Mouse (Mus musculus): ENCODE measurements around the gene Aip. TPM values are rescaled to one million over a fixed set of nuclear protein-coding genes. Genes with fewer than 3 reads are reported as not detected.

Gene Aip
- total RNA-seq, 1 experiment from 2014 or later: 20.6 TPM

DNA sequence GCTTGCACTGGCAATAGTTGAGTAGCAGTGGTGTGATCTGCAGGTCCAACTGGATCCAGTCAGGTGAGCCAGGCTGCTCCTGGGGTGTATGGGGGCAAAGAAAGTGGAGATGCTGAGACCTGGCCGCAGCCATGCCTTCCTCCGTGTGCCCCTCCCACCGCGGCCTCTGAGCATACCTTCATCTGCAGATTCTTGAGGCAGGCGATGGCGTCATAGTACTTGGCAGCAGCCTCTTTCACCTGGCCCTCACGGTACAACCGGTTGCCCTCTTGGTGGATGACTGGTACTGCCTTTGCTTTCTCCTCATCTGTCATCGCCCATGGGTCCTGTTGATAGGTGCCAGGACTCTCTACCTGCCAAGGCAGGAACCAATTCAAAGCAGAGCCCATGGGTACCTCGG is 10.5 kb downstream of the Aip start:
- no peak for ATAC-seq (replicated peaks; ENCODE audit: low read depth, poor library complexity, severe bottlenecking)

- ATAC-seq (replicated peaks; ENCODE audit: low read depth, poor library complexity, severe bottlenecking): no peak
Measured at GRCm38 (mm10) chr19:4114551-4114950, 11.1 kb downstream of the Aip start.

DNA sequence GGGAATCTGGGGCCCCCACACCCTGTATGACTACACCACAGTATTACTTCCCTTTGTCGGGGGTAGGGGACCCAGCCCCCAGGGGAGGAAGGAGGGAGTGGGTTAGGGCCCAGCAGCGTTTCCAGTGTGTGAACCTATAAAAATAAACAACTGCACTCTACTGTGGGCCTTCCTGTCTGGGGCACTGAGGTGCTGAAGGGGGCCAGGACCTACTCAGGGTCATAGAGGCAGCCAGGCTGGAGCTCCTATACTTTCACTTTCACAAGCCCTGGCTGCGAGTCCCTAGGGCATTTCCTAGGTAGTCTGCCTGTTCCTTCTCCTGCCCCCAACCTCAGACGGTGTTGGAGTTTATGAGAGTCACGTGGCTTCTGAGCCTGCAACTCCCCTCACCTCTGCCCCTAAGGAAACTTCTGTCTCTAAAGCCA is 11.8 kb downstream of the Aip start:
- peak; percentile 51 for ATAC-seq (replicated peaks; ENCODE audit: low read depth, poor library complexity, severe bottlenecking)

DNA sequence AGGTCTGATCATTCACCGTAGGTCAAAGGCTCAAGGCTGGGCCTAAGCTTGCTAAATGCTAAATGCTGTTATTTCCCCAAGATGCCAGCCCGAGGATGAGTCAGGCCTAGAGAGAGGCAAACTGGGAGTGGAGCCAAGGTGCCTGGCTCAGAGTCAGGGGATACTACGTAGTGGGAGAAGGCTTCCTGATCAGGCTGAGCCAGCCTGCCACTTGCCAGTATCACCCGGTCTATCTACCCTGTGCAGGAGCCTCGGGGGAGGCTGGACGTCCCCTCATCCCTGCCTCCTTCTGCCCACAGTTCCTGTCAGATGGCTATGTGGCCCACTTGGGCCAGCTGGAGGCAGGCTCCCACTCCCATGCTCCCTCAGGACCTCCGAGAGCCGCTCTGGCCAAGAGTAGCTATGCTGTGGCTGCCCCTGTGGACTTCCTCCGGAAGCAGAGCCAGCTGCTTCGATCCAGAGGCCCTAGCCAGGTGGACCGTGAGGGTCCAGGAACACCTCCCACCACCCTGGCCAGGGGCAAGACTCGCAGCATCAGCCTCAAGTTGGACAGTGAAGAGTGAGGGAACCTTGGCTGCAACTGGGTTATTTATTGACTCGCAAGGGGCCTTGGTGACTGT is 12.4 kb downstream of the Aip start:
- ATAC-seq (replicated peaks; ENCODE audit: low read depth, poor library complexity, severe bottlenecking): peak; percentile 92

DNA sequence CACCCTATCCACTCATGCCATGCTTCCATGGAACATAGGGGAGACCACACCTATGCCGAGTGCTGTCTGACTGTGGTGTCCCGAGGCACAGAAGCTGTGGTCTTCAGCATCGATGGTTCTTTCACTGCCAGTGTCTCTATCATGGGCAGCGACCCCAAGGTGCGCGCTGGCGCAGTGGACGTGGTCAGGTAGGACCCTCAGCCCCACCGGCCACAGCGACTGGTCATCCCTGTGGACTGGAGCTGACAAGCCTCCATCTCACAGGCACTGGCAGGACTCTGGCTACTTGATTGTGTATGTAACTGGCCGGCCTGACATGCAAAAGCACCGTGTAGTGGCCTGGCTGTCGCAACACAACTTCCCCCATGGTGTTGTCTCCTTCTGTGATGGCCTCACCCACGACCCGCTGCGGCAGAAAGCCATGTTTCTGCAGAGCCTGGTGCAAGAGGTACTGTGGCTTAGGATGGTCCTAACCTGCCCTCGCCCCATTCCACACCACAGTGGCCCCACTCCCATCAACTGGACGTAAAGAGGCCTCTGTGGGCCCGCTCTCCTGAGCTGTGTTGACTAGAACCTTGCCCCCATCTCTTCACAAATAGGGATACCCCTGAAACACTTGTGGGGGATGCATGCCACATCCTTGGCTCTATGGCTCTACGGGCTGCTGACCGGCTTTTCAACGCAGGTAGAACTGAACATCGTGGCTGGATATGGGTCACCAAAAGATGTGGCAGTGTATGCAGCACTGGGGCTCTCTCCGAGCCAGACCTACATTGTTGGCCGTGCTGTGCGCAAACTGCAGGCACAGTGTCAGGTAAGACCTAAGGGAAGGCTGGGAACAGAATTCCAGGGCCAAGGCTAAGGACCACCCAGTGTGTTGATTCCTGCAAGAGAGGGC is 13.3 kb downstream of the Aip start:
- no peak for ATAC-seq (replicated peaks; ENCODE audit: low read depth, poor library complexity, severe bottlenecking)

GRCm38 (mm10) chr19:4108535-4108934 is 17.1 kb downstream of the Aip start:
- no peak for ATAC-seq (replicated peaks; ENCODE audit: low read depth, poor library complexity, severe bottlenecking)

DNA sequence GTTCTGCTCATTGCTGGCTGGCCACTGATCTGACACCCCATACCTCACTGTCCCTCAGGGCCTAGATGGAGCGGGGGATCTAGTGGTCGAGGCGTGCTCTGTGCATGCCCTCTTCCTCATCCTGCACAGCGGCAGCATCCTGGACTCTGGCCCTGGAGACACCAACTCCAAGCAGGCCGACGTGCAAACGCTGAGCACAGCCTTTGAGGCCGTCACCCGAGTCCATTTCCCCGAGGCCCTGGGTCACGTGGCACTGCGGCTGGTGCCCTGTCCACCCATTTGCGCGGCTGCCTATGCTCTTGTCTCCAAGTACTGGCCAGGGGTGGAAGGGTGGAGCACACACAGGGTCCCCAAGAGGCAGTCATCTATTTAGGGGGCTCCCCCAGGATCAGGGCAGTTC is 19.0 kb downstream of the Aip start:
- ATAC-seq (replicated peaks; ENCODE audit: low read depth, poor library complexity, severe bottlenecking): no peak

DNA sequence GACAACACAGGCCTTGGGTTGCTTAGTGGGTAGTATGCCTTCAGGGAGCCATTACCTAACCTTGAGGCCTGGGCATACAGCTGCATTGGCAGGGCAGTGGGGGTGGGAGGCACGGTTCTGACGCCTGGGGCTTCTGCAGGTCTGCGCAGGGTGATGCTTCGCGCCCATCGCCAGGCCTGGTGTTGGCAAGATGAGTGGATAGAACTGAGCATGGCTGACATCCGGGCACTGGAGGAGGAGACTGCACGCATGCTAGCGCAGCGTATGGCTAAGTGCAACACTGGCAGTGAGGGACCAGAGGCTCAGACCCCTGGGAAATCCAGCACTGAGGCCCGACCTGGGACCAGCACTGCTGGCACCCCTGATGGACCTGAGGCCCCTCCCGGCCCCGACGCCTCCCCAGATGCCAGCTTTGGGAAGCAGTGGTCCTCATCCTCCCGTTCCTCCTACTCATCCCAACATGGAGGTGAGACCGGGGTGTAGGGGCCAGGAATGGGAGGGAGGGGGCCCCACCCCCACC is 20.9 kb downstream of the Aip start:
- ATAC-seq (replicated peaks; ENCODE audit: low read depth, poor library complexity, severe bottlenecking): no peak

DNA sequence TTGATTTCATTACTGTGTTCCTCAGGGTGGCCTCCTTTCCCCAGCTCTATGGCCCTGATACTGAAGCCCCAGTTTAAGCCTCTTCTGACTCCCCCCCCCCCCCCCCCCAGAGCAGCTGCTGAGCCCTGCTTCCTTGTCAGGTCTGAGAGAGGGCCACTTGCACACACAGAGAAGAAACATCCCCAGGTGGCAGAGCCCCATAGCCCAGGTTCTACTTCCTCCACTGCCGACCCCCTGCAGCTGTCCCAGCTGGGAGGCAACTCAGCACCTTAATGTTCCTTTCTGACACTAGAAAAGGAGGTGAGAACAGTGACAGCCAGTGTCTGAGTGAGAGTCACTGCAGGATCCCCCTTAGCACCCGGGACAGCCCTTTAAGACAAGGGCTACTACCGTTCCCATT is 21.9 kb downstream of the Aip start:
- ATAC-seq (replicated peaks; ENCODE audit: low read depth, poor library complexity, severe bottlenecking): no peak

- no peak for ATAC-seq (replicated peaks; ENCODE audit: low read depth, poor library complexity, severe bottlenecking)
Measured at GRCm38 (mm10) chr19:4103294-4103693, 22.4 kb downstream of the Aip start.

GRCm38 (mm10) chr19:4102626-4103025 is 23.0 kb downstream of the Aip start:
- no peak for ATAC-seq (replicated peaks; ENCODE audit: low read depth, poor library complexity, severe bottlenecking)

DNA sequence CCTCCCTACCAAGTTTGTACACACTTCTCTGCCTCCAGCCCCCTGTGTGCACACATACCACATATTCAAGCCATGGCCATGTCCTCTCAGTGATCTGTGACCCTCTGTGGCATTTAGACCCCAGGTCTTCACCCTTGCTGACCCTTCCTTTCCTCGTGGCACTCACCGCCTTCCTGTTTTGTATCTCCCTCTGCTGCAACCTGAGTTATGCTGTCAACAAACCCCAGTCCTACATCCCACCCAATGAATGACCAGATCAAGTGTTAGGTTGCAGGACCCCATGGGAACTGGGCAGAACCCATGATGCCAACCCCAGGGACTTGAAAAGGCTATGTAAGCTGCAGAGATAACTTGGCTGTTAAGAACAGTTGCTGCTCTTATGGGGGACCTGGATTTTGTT is 23.6 kb downstream of the Aip start:
- ATAC-seq (replicated peaks; ENCODE audit: low read depth, poor library complexity, severe bottlenecking): no peak

- no peak for ATAC-seq (replicated peaks; ENCODE audit: low read depth, poor library complexity, severe bottlenecking)
Measured at GRCm38 (mm10) chr19:4101466-4101865, 24.2 kb downstream of the Aip start.

DNA sequence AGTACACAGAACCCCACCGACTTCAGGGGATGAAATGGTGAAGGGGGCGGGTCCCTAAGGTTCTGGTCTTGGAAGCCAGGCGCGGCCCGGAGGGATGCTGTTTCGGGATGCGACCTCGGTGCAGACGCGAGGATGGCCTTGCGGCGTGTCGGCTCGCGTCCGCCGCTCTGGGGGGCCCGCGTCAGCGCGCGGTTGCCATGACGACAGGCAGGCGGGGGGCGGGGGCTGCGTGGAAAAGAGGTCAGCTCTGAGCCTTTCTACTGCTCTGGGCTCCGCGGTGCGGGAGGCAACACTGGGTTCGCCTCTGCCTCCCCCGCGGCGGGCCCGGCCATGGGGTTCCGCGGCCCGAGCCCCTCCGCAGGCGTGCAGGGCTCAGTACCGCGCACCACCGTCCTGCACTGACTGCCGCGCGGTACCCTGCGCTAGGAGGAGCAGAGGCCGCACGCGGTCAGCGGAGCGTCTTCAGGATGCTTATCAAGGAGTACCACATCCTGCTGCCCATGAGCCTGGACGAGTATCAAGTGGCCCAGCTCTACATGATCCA is 24.9 kb downstream of the Aip start:
- no peak for ATAC-seq (replicated peaks; ENCODE audit: low read depth, poor library complexity, severe bottlenecking)

DNA sequence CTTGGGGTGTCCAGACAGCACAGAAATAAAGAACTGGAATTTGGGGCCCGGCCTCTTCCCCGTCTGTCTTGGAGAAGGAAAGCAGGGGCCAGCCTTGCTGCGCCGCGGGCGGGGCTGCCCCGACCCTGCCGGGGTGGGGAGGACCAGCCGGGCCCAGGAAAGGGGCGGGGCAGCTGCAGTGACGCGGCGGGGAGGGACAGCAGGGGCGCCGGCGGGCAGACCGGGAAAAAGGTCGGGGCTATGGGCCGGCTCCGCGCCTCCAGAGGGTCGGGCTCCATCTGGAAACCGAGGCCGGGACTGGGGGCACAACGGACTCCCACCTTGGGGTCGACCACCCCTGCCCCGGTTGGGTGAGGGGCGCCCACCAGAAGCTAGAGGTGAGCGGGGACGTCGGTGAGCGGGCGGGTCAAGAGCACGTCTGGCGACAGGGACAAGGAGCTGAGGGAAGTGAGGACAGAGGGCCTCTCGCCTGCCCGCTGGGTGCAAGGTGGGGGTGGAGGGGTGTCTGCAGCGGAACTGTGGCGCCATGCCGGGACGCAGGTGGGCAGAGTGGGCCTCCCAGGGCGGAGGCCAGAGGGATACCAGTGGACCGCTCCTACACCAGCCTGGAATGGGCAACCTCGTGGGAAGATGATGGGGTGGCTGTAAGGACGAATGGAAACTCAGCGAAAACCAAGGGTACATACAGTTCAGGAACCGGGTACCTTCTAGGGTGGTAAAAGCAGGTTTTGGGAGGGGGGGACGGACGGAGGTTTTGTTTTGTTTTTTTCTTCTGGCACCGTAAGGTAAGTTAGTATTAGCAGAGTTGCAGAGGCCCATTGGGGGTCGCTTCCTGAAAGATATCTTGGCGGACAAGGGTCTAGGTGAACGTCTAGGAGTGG is 25.6 kb downstream of the Aip start, which contains the start of gene Pitpnm1:
Pitpnm1 (plus strand) TSS at position 162 of the 881 bp plus-strand sequence.
- no peak for ATAC-seq (replicated peaks; ENCODE audit: low read depth, poor library complexity, severe bottlenecking)

GRCm38 (mm10) chr19:4099056-4099455 is 26.6 kb downstream of the Aip start:
- ATAC-seq (replicated peaks; ENCODE audit: low read depth, poor library complexity, severe bottlenecking): peak; percentile 56

DNA sequence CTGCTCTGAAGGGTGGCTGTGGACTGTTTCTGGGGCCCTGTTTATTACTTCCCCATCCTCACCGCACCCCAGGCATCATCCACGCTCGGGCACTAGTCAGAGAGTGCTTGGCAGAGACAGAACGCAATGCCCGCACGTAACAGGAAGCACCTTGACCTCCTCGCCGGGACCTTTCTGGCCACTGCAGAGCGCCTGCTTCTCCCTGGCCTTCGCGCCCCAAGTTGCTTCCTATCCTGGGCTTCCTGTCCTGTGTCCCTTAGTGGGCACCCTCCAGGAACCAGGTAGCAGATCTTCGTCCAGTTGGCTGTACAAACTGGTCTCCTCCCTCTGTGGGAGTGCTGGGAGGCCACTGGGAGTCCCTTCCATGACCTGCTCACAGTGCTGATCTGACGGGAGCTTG is 27.2 kb downstream of the Aip start:
- no peak for ATAC-seq (replicated peaks; ENCODE audit: low read depth, poor library complexity, severe bottlenecking)

GRCm38 (mm10) chr19:4097441-4097825 is 28.2 kb downstream of the Aip start:
- peak; percentile 20 for ATAC-seq (replicated peaks; ENCODE audit: low read depth, poor library complexity, severe bottlenecking)

GRCm38 (mm10) chr19:4096642-4097440 is 28.8 kb downstream of the Aip start, which contains the start of gene Cdk2ap2:
TSS of gene Cdk2ap2 (plus strand) at chr19:4097182.
- peak; percentile 81 for ATAC-seq (replicated peaks; ENCODE audit: low read depth, poor library complexity, severe bottlenecking)
